Mouse (Mus musculus): ENCODE measurements around the gene Spon2. TPM values are rescaled to one million over a fixed set of nuclear protein-coding genes. Genes with fewer than 3 reads are reported as not detected.

Gene Spon2
- polyA plus RNA-seq, 1 experiment from 2014 or later = 4.2 TPM

DNA sequence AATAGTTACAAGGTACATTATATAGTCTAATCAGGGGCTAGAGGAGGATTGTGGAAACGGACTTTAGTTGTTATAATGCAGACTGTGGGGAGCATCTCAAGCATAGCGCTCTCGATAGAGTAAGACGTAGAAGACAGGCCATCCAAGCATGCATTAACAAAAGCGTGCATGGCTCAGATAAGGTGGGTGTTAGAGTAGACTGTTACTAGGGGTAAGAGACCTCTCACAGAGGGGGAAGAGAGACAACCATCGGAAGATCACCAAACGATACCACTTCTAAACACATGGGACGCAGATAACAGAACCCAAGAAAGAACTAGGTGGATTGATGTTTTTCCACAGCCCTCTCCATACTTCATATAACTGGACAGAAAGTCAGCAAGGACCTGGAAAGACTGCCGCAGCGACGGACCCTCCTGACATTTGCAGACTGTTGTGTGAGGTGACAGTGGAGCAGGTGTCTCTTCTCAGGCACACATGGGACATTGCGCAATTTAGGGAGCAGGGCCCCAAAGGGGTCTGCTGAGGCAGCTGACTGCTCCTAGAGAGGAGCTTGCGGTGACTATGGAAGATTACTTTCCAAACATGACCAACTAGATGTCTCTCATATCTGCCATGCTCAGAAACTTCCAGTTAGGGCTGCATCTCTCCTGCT is 15.6 kb downstream of the Spon2 start:
- H3K27ac ChIP-seq (replicated peaks; ENCODE audit: low read depth, low read length) = no peak overlapping the region
- H3K4me3 ChIP-seq (ENCODE audit: low read depth, low read length) = no peak overlapping the region
- ATAC-seq (replicated peaks; ENCODE audit: insufficient number of reproducible peaks, low FRiP score, low TSS enrichment, low read depth) (no peak), DNase-seq (ENCODE audit: low spot score) (no peak)
- 86% methylated on average over 13 of the region's 13 CpGs for WGBS
- no peak overlapping the region for H3K9ac ChIP-seq (replicated peaks; ENCODE audit: low read length)
- no peaks in the 10 kb centered on the region for H3K9me3 ChIP-seq (replicated peaks; ENCODE audit: control insufficient read depth, low read length)
- H3K36me3 ChIP-seq (replicated peaks; ENCODE audit: control insufficient read depth, insufficient read depth, low read depth, low read length) = no peaks in the 10 kb centered on the region
- H3K4me1 ChIP-seq (ENCODE audit: control insufficient read depth, insufficient read depth, low read length) = no peaks in the 10 kb centered on the region
- no peak overlapping the region for H3K4me2 ChIP-seq (ENCODE audit: low read depth, low read length)
- H3K27me3 ChIP-seq (ENCODE audit: control insufficient read depth, insufficient read depth, low read length) = no peaks in the 10 kb centered on the region

DNA sequence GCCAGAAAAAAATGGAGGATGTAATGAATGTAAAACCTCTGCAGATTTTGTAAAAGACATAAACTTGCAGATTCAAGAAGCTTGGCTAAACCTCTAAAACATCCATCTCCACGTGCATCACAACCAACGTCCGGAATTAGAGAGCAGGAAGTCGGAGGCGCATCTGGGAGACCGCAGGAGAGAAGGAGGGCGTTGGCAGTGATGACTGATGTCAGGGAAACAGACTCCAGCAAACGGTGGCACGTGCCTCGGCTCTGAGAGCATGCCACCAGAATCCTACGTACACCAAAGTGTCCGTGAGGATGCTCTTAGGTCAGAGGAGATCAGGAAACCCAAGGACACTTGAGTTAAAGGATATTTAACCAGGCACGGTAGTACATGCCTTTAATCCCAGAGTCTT is 16.6 kb downstream of the Spon2 start:
- no peaks in the 10 kb centered on the region for H3K9me3 ChIP-seq (replicated peaks; ENCODE audit: control insufficient read depth, low read length)
- no peaks in the 10 kb centered on the region for H3K27me3 ChIP-seq (ENCODE audit: control insufficient read depth, insufficient read depth, low read length)
- H3K36me3 ChIP-seq (replicated peaks; ENCODE audit: control insufficient read depth, insufficient read depth, low read depth, low read length) = no peaks in the 10 kb centered on the region
- H3K4me1 ChIP-seq (ENCODE audit: control insufficient read depth, insufficient read depth, low read length) = no peaks in the 10 kb centered on the region
- H3K4me2 ChIP-seq (ENCODE audit: low read depth, low read length) = no peak overlapping the region
- DNase-seq (ENCODE audit: low spot score) = no peak
- ATAC-seq (replicated peaks; ENCODE audit: insufficient number of reproducible peaks, low FRiP score, low TSS enrichment, low read depth) = no peak
- H3K27ac ChIP-seq (replicated peaks; ENCODE audit: low read depth, low read length) = no peak overlapping the region
- no peak overlapping the region for H3K4me3 ChIP-seq (ENCODE audit: low read depth, low read length)
- 80% methylated on average over 13 of the region's 13 CpGs for WGBS
- H3K9ac ChIP-seq (replicated peaks; ENCODE audit: low read length) = no peak overlapping the region

DNA sequence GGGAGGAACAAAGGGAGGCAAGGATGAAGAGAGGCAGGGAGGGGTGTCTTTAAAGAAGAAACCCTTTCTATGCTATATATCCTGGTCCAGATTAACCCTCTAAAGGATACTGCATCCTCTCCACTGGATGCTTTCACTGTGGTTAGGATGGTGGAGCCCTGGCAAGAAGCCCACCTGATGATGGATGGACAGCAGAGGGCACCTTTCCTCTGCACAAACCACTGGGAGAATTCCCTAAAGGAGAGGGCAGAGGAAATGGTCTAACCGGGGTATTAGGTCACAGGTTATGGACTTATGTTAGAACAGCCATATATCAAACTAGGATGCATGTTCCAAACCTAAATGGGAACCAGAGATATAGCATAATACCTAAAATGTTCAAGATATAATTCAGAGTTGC is 18.2 kb downstream of the Spon2 start:
- WGBS = 63% methylated on average over 1 of the region's 1 CpGs

DNA sequence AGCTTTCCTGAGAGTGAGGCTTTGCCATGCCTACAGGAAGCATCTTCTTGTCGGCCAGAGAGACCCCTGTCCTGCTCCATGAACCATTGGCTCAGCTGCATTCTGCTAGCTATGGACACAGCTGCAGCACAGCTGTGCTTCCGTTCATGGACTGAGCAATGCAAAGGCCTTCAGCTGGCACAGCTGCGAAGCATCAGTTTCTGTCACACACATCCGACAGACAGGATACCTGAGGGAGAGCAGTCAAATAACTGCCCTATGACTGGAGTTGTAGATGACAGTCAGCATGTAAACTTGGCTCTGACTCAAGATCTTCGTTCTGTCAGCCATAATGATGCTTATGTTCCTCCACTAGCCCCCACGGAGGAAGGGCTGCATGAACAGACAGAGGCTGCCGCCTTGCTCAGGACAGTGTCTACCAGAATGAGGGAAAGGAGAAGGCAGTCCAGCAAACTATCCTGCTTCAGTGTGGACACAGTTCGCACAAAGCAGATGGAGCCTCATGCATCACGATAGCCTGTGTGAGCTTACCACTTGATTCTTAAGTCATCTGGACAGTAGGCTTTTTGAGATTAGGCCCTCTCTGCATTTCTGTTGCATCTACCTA is 22.9 kb downstream of the Spon2 start:
- Histone ChIP-seq H3K27me3 (ENCODE audit: control insufficient read depth, insufficient read depth, low read length) (no peaks in the 10 kb centered on the region), H3K4me3 (ENCODE audit: low read depth, low read length) (no peak overlapping the region), H3K9ac (replicated peaks; ENCODE audit: low read length) (no peak overlapping the region), H3K9me3 (replicated peaks; ENCODE audit: control insufficient read depth, low read length) (no peaks in the 10 kb centered on the region), H3K36me3 (replicated peaks; ENCODE audit: control insufficient read depth, insufficient read depth, low read depth, low read length) (no peaks in the 10 kb centered on the region), H3K4me2 (ENCODE audit: low read depth, low read length) (no peak overlapping the region), H3K4me1 (ENCODE audit: control insufficient read depth, insufficient read depth, low read length) (no peaks in the 10 kb centered on the region), H3K27ac (replicated peaks; ENCODE audit: low read depth, low read length) (no peak overlapping the region)
- peak; percentile 13 for DNase-seq (ENCODE audit: low spot score)
- ATAC-seq (replicated peaks; ENCODE audit: insufficient number of reproducible peaks, low FRiP score, low TSS enrichment, low read depth) = no peak
- 74% methylated on average over 9 of the region's 9 CpGs for WGBS

More for the DNA sequence above, 18.2 kb downstream of the Spon2 start:
- Histone ChIP-seq H3K4me2 (ENCODE audit: low read depth, low read length) (no peak overlapping the region), H3K9me3 (replicated peaks; ENCODE audit: control insufficient read depth, low read length) (no peaks in the 10 kb centered on the region), H3K27me3 (ENCODE audit: control insufficient read depth, insufficient read depth, low read length) (no peaks in the 10 kb centered on the region), H3K4me1 (ENCODE audit: control insufficient read depth, insufficient read depth, low read length) (no peaks in the 10 kb centered on the region), H3K9ac (replicated peaks; ENCODE audit: low read length) (no peak overlapping the region), H3K36me3 (replicated peaks; ENCODE audit: control insufficient read depth, insufficient read depth, low read depth, low read length) (no peaks in the 10 kb centered on the region), H3K27ac (replicated peaks; ENCODE audit: low read depth, low read length) (no peak overlapping the region), H3K4me3 (ENCODE audit: low read depth, low read length) (no peak overlapping the region)
- DNase-seq (ENCODE audit: low spot score) (no peak), ATAC-seq (replicated peaks; ENCODE audit: insufficient number of reproducible peaks, low FRiP score, low TSS enrichment, low read depth) (no peak)

DNA sequence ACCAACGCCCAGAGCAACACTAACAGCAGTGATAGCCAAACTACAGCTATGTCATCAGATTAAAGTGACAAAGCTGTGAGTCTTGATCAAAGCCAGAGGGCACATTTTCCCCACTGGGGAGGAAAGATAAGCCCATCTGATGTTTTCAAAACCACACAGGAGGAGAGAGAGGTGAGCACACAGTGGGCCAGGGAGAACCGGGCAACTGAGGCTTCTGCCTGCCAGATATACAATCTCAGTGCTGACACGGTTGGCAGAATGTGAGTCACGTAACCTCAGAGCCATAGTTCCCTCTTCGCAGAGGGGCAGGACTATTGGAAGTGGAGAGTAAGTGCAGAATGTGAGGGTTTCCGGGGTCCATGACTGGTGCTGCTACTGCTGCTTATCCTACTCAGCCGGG is 24.7 kb downstream of the Spon2 start:
- H3K27me3 ChIP-seq (ENCODE audit: control insufficient read depth, insufficient read depth, low read length) = no peaks in the 10 kb centered on the region
- no peaks in the 10 kb centered on the region for H3K9me3 ChIP-seq (replicated peaks; ENCODE audit: control insufficient read depth, low read length)
- H3K27ac ChIP-seq (replicated peaks; ENCODE audit: low read depth, low read length) = no peak overlapping the region
- no peaks in the 10 kb centered on the region for H3K4me1 ChIP-seq (ENCODE audit: control insufficient read depth, insufficient read depth, low read length)
- no peak overlapping the region for H3K4me3 ChIP-seq (ENCODE audit: low read depth, low read length)
- DNase-seq (ENCODE audit: low spot score) = no peak
- H3K36me3 ChIP-seq (replicated peaks; ENCODE audit: control insufficient read depth, insufficient read depth, low read depth, low read length) = no peaks in the 10 kb centered on the region
- no peak for ATAC-seq (replicated peaks; ENCODE audit: insufficient number of reproducible peaks, low FRiP score, low TSS enrichment, low read depth)
- no peak overlapping the region for H3K9ac ChIP-seq (replicated peaks; ENCODE audit: low read length)
- WGBS = 57% methylated on average over 7 of the region's 7 CpGs
- no peak overlapping the region for H3K4me2 ChIP-seq (ENCODE audit: low read depth, low read length)

Other genes starting within 250 kb of the Spon2 start
- gene Ywhah, start 199.6 kb downstream of the Spon2 start, polyA plus RNA-seq (2014; fragmentation: Nextera tagmentation; extraction: Ambion mirVana) = 479 and 494 TPM in 2 replicates
- not detected in 2 replicates for gene Slc5a1, start 114.2 kb downstream of the Spon2 start, polyA plus RNA-seq (2014; fragmentation: Nextera tagmentation; extraction: Ambion mirVana)
- 396 and 435 TPM in 2 replicates for gene Ctbp1, start 56.5 kb upstream of the Spon2 start, polyA plus RNA-seq (2014; fragmentation: Nextera tagmentation; extraction: Ambion mirVana)
- gene Maea, start 117.1 kb upstream of the Spon2 start, polyA plus RNA-seq (2014; fragmentation: Nextera tagmentation; extraction: Ambion mirVana) = 136 and 144 TPM in 2 replicates
- 6.4 and 7.3 TPM in 2 replicates for gene Uvssa, start 160.1 kb upstream of the Spon2 start, polyA plus RNA-seq (2014; fragmentation: Nextera tagmentation; extraction: Ambion mirVana)
- 0.17 and 0.18 TPM in 2 replicates for gene Nkx1-1, start 215.5 kb upstream of the Spon2 start, polyA plus RNA-seq (2014; fragmentation: Nextera tagmentation; extraction: Ambion mirVana)

Measured in embryonic facial prominence, embryonic 11.5 days (tissue).